Mouse (Mus musculus): ENCODE measurements around the gene Bptf. TPM values are rescaled to one million over a fixed set of nuclear protein-coding genes. Genes with fewer than 3 reads are reported as not detected.
A peak's percentile ranks its signal among the peaks of the same experiment; 100 is the strongest.
"Not testable (repeated sequence)": the region's sequence is repeated elsewhere in the genome, so short reads cannot be mapped to it uniquely, and the experiment has no call there.

Bptf gene
- total RNA-seq, 2 experiments from 2014 or later = 46.5 to 80.7 TPM

DNA sequence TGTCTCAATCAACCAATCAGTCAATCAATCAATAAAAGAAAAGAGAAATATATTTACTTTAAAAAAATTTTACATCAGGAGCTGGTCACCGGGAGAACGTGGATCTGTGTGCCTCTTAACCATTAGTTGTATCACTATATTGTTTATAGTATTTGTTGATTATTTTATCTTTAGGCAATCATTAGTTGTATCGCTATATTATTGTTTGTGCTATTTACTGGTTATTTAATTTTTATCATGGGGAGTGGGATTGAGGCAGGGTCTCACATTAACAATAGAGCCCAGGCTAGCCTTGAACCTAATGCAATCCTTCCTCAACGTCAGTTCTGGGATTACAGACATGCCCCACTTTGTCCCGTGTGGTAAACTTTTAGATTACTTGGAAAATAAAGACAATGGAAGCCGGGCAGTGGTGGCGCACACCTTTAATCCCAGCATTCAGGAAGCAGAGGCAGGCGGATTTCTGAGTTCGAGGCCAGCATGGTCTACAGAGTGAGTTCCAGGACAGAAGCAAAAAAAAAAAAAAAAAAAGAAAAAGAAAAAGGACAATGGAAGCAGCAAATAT is 131.9 kb downstream of the Bptf start:
- ATAC-seq (replicated peaks; ENCODE audit: low FRiP score, low TSS enrichment, poor library complexity, severe bottlenecking) = no peak

DNA sequence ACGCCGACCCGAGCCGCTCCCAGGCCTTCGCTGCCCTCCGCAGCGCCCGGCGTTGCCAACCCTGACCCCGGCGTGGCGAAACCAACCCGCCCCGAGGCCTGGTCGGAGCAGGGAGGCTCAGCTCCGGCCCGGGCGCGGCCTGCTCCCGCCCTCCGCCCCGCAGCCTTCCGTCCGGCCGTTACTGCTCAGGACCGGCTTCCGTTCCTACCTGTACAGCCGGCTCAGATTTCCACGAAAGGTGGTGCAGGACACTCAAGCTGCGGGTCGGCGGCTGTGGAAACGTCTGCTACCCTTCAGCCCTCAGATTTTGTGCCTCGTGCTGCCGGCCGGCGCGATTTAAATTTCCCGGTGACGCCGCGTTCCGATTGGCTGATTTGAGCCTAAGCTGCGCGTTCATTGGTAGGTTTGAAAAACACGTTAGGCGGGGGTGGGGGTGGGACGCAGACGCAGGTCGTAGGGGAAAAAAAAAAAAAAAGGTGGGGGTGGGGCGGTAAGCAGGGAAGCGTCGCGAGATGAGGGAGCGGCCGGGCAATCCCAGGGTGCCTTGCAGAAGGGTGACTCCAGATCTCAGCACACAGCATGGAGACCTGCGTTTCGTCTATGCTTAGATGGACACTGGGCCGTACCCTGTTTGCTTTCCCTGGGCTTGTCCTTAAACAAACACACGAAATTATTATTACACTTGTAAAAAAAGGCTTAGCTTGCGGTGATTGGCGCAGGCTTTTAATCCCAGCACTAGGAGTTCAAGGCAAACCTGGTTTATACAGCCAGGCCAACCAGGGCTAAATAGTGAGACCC is 132.6 kb downstream of the Bptf start, which contains the start of gene Kpna2:
Gene Kpna2 (minus strand): TSS at position 391 of the 798 bp plus-strand sequence.
- peak; percentile 83 for ATAC-seq (replicated peaks; ENCODE audit: low FRiP score, low TSS enrichment, poor library complexity, severe bottlenecking)

- no peak for ATAC-seq (replicated peaks; ENCODE audit: low FRiP score, low TSS enrichment, poor library complexity, severe bottlenecking)
Measured at GRCm38 (mm10) chr11:106998651-106999150, 133.2 kb downstream of the Bptf start.

DNA sequence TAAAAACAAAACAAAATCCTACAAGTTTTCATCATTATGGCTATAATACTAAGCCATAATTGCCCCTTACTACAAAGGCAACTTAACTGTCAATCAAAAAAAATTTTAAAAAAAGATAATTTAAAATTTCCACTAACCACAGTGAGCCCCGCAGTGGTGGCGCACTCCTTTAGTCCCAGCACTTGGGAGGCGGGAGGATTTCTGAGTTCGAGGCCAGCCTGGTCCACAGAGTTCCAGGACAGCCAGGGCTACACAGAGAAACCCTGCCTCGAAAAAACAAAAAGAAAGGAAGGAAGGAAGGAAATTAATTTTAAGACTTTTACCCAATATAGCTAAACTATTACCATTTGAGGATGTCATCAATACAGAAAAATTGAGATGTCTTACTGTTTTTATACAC is 134.0 kb downstream of the Bptf start:
- no peak for ATAC-seq (replicated peaks; ENCODE audit: low FRiP score, low TSS enrichment, poor library complexity, severe bottlenecking)

DNA sequence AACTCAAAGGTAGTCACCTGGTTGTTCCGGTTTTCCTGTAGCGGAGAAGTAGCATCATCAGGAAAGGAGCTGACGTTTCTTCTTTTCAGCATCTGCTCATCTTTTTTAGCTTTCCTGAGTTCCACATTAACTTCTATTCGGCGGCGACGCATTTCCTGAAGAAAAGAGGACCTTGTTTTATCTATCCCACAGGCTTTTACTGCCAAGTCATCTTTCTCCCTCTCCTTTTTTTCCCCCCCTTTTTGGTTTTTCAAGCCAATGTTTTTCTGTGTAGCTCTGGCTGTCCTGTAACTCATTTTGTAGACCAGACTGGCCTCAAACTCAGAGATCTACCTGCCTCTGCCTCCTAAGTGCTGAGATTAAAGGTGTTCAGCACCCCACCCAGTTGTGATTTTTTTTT is 135.4 kb downstream of the Bptf start:
- ATAC-seq (replicated peaks; ENCODE audit: low FRiP score, low TSS enrichment, poor library complexity, severe bottlenecking) = not testable (repeated sequence)

- peak; percentile 79 for ATAC-seq (replicated peaks; ENCODE audit: low FRiP score, low TSS enrichment, poor library complexity, severe bottlenecking)
Measured at GRCm38 (mm10) chr11:106994246-106995085, 137.5 kb downstream of the Bptf start.

- ATAC-seq (replicated peaks; ENCODE audit: low FRiP score, low TSS enrichment, poor library complexity, severe bottlenecking) = 0 out of 2 replicates have a peak, but pooled peaks have one; percentile 27
Measured at GRCm38 (mm10) chr11:106987384-106987783, 144.5 kb downstream of the Bptf start.

GRCm38 (mm10) chr11:106985979-106986604 is 145.8 kb downstream of the Bptf start:
- not testable (repeated sequence) for ATAC-seq (replicated peaks; ENCODE audit: low FRiP score, low TSS enrichment, poor library complexity, severe bottlenecking)

Other genes starting within 250 kb of the Bptf start
- 12.0 and 13.1 TPM in 2 replicates for gene Smurf2, start 211.4 kb downstream of the Bptf start, total RNA-seq (2014; fragmentation: Nextera tagmentation)
- gene Smurf2, start 211.4 kb downstream of the Bptf start, total RNA-seq (2017) = 22.0 and 24.5 TPM in 2 replicates
- gene Kpna2, start 132.6 kb downstream of the Bptf start, total RNA-seq (2014; fragmentation: Nextera tagmentation) = 179 and 203 TPM in 2 replicates
- gene Kpna2, start 132.6 kb downstream of the Bptf start, total RNA-seq (2017) = 146 and 149 TPM in 2 replicates
- gene 1810010H24Rik, start 106.4 kb downstream of the Bptf start, total RNA-seq (2014; fragmentation: Nextera tagmentation) = 1.7 TPM in 1 of 2 replicates, not detected in the other
- 1.3 TPM in 1 of 2 replicates, not detected in the other for gene 1810010H24Rik, start 106.4 kb downstream of the Bptf start, total RNA-seq (2017)
- 75.7 and 106 TPM in 2 replicates for gene Nol11, start 57.3 kb upstream of the Bptf start, total RNA-seq (2014; fragmentation: Nextera tagmentation)
- 73.9 and 74.6 TPM in 2 replicates for gene Nol11, start 57.3 kb upstream of the Bptf start, total RNA-seq (2017)